Comparison of ENCODE assay signal across 42 mouse cellular contexts in genomic region chr11:115100741-115101140, GRCm38 (mm10). TPM values are rescaled to one million over a fixed set of nuclear protein-coding genes. Genes with fewer than 3 reads are reported as not detected.
A peak's percentile ranks its signal among the peaks of the same experiment; 100 is the strongest.
DNase-seq lines count a peak whose midpoint lies in the region; ATAC-seq lines count a peak whose summit lies in the region.
"Had no signal": no experiment of that assay in that cellular context is flagged by ENCODE, and none has a peak within 500 bp of the region (broad histone marks: within the 10 kb centered on the region; RNA-seq: fewer than 3 reads in every experiment).

No protein-coding gene starts in this region.

- no peaks in the 10 kb centered on the region for H3K36me3 ChIP-seq in embryonic facial prominence, embryonic 10.5 days (replicated peaks)
- no peaks in the 10 kb centered on the region for H3K36me3 ChIP-seq in limb, embryonic 11.5 days (ENCODE audit: control insufficient read depth, insufficient read depth, low read length)
- H3K36me3 ChIP-seq: embryonic facial prominence, embryonic 12.5 days; forebrain, embryonic 10.5 days; forebrain, embryonic 15.5 days; G1E; hindbrain, embryonic 15.5 days; limb, embryonic 13.5 days; neural tube, embryonic 15.5 days had no signal

- intact Hi-C loops in left cerebral cortex, postnatal 25 days (cut with DNase I), result no loop called here
- intact Hi-C loops in heart, postnatal 14 days (cut with DNase I), result no loop called here

- H3K27me3 ChIP-seq in embryonic facial prominence, embryonic 10.5 days (replicated peaks; ENCODE audit: low read depth, poor library complexity, severe bottlenecking), result no peaks in the 10 kb centered on the region
- no peaks in the 10 kb centered on the region for H3K27me3 ChIP-seq in limb, embryonic 11.5 days (ENCODE audit: control insufficient read depth, insufficient read depth, low read length)
- H3K27me3 ChIP-seq: embryonic facial prominence, embryonic 12.5 days; forebrain, embryonic 15.5 days; hindbrain, embryonic 15.5 days; neural tube, embryonic 15.5 days had no signal

- WGBS in embryonic facial prominence, embryonic 10.5 days, result 32% methylated on average over 7 of the region's 7 CpGs
- 9% methylated on average over 7 of the region's 7 CpGs for WGBS in limb, embryonic 11.5 days

- DNase-seq in embryo, embryonic 10 days (ENCODE audit: low spot score), result peak; percentile 40
- no peak for DNase-seq in embryo, embryonic 9.5 days (ENCODE audit: extremely low spot score)
- peak; percentile 65 for DNase-seq in NIH3T3 (ENCODE audit: low read depth)
- peak; percentile 51 for DNase-seq in embryonic facial prominence, embryonic 10.5 days (ENCODE audit: low spot score)
- peak; percentile 37 for DNase-seq in limb, embryonic 11.5 days (ENCODE audit: low spot score)
- DNase-seq in left cerebral cortex, postnatal 25 days (ENCODE audit: low spot score in 2 of 2), result no peak
- DNase-seq in urinary bladder, postnatal 4 days (ENCODE audit: low spot score in 2 of 2), result no peak
- no peak for DNase-seq in heart, postnatal 14 days
- DNase-seq: adrenal gland, postnatal 14 days; cerebellum, adult 11-12 months; cerebellum, postnatal 14 days; gastrocnemius, adult 2 months; gastrocnemius, postnatal 36 days; heart, adult 18-20 months; kidney, adult 18-20 months; kidney, postnatal 36 days; lung, postnatal 4 days; midbrain, embryonic 14.5 days; right cerebral cortex, adult 18-20 months; right cerebral cortex, postnatal 4 days; thymus, adult 18-20 months; thymus, postnatal 25 days had no signal

- no peak for ATAC-seq in limb, embryonic 11.5 days (ENCODE audit: insufficient number of reproducible peaks, low FRiP score, low TSS enrichment, low read depth)
- ATAC-seq: forebrain, embryonic 15.5 days; Patski had no signal

- H3K4me2 ChIP-seq in limb, embryonic 11.5 days (ENCODE audit: low read depth, severe bottlenecking), result no peak overlapping the region
- H3K4me2 ChIP-seq: embryonic facial prominence, embryonic 12.5 days; forebrain, embryonic 15.5 days; heart, embryonic 11.5 days; hindbrain, embryonic 15.5 days; limb, embryonic 13.5 days; liver, embryonic 11.5 days; neural tube, embryonic 15.5 days had no signal

- peaks cover 78% of the 10 kb centered on the region for H3K4me1 ChIP-seq in embryonic facial prominence, embryonic 10.5 days
- peaks cover 35% of the 10 kb centered on the region for H3K4me1 ChIP-seq in limb, embryonic 11.5 days (ENCODE audit: control insufficient read depth, insufficient read depth, low read length)
- H3K4me1 ChIP-seq: forebrain, embryonic 15.5 days; hindbrain, embryonic 15.5 days had no signal

- H3K27ac ChIP-seq in embryonic facial prominence, embryonic 10.5 days (replicated peaks), result 0 out of 2 replicates have a peak overlapping the region, but pooled peaks have one; percentile 55
- H3K27ac ChIP-seq in limb, embryonic 11.5 days (replicated peaks; ENCODE audit: low read depth, low read length), result no peak overlapping the region
- H3K27ac ChIP-seq: embryonic facial prominence, embryonic 12.5 days; forebrain, embryonic 10.5 days; forebrain, embryonic 15.5 days; gastrocnemius, adult 2 months; hindbrain, embryonic 15.5 days; layer of hippocampus, adult 2 months; limb, embryonic 13.5 days; neural tube, embryonic 15.5 days; stomach, postnatal 0 days had no signal

- H3K9me3 ChIP-seq in embryonic facial prominence, embryonic 10.5 days, result 0 out of 2 replicates have a peak, but pooled peaks cover 2% of the 10 kb centered on the region
- H3K9me3 ChIP-seq in limb, embryonic 11.5 days (ENCODE audit: control insufficient read depth, low read length), result no peaks in the 10 kb centered on the region
- H3K9me3 ChIP-seq: embryonic facial prominence, embryonic 12.5 days; forebrain, embryonic 10.5 days; forebrain, embryonic 15.5 days; hindbrain, embryonic 15.5 days; neural tube, embryonic 15.5 days had no signal

- H3K4me3 ChIP-seq in embryonic facial prominence, embryonic 10.5 days, result no peak overlapping the region
- no peak overlapping the region for H3K4me3 ChIP-seq in limb, embryonic 11.5 days (ENCODE audit: low read depth, low read length)
- H3K4me3 ChIP-seq: embryonic facial prominence, embryonic 12.5 days; forebrain, embryonic 10.5 days; forebrain, embryonic 15.5 days; gastrocnemius, adult 2 months; hindbrain, embryonic 15.5 days; layer of hippocampus, adult 2 months; limb, embryonic 13.5 days; megakaryocyte, embryonic 14.5 days; neural tube, embryonic 15.5 days had no signal

- H3K9ac ChIP-seq in limb, embryonic 11.5 days (ENCODE audit: low read length), result no peak overlapping the region
- H3K9ac ChIP-seq: embryonic facial prominence, embryonic 12.5 days; forebrain, embryonic 15.5 days; hindbrain, embryonic 15.5 days; limb, embryonic 13.5 days; neural tube, embryonic 15.5 days had no signal

RNA-seq across cellular contexts. Expression of gene Rab37, which starts 9.5 kb away (rescaled TPM):
- polyA plus RNA-seq in embryonic facial prominence, embryonic 10.5 days (2016; fragmentation: Nextera tagmentation; extraction: Ambion mirVana), result 1.2 and 2.2 TPM in 2 replicates
- polyA plus RNA-seq in limb, embryonic 11.5 days (2014; fragmentation: Nextera tagmentation; extraction: Ambion mirVana), result 1.1 and 1.2 TPM in 2 replicates
- under 1 TPM; 0.76 to 0.99 TPM for total RNA-seq in left cerebral cortex, postnatal 25 days (2021)
- 1 to 10 TPM in 1 of 2 experiments, under 1 TPM in 1; 1.00 to 1.3 TPM for total RNA-seq in heart, postnatal 14 days (2021)

RNA-seq across cellular contexts. Expression of gene Cd300lf, which starts 33.1 kb away (rescaled TPM):
- polyA plus RNA-seq in embryonic facial prominence, embryonic 10.5 days (2016; fragmentation: Nextera tagmentation; extraction: Ambion mirVana), result 0.19 TPM in 1 of 2 replicates, not detected in the other
- 0.19 TPM in 1 of 2 replicates, not detected in the other for polyA plus RNA-seq in limb, embryonic 11.5 days (2014; fragmentation: Nextera tagmentation; extraction: Ambion mirVana)
- under 1 TPM; 0.16 to 0.41 TPM for total RNA-seq in left cerebral cortex, postnatal 25 days (2021)
- under 1 TPM; 0.46 to 0.69 TPM for total RNA-seq in heart, postnatal 14 days (2021)
- total RNA-seq: gastrocnemius, postnatal 36 days had no signal
- polyA plus RNA-seq: forebrain, embryonic 15.5 days; G1E; midbrain, embryonic 14.5 days; Patski had no signal

RNA-seq across cellular contexts. Expression of gene Cd300e, which starts 38.8 kb away (rescaled TPM):
- not detected in 2 replicates for polyA plus RNA-seq in embryonic facial prominence, embryonic 10.5 days (2016; fragmentation: Nextera tagmentation; extraction: Ambion mirVana)
- not detected in 2 replicates for polyA plus RNA-seq in limb, embryonic 11.5 days (2014; fragmentation: Nextera tagmentation; extraction: Ambion mirVana)
- total RNA-seq in left cerebral cortex, postnatal 25 days (2021), result not detected
- under 1 TPM; 0.17 to 0.20 TPM for total RNA-seq in heart, postnatal 14 days (2021)
- total RNA-seq: G1E; gastrocnemius, adult 2 months; gastrocnemius, postnatal 36 days; hematopoietic stem cell, adult 5-6 weeks; layer of hippocampus, postnatal 25 days had no signal
- polyA plus RNA-seq: forebrain, embryonic 10.5 days; forebrain, embryonic 15.5 days; G1E; heart, embryonic 11.5 days; hindbrain, embryonic 15.5 days; kidney, embryonic 16.5 days; midbrain, embryonic 14.5 days; stomach, postnatal 0 days had no signal

RNA-seq across cellular contexts. Expression of gene Cd300ld3, which starts 52.5 kb away (rescaled TPM):
- not detected in 2 replicates for polyA plus RNA-seq in embryonic facial prominence, embryonic 10.5 days (2016; fragmentation: Nextera tagmentation; extraction: Ambion mirVana)
- polyA plus RNA-seq in limb, embryonic 11.5 days (2014; fragmentation: Nextera tagmentation; extraction: Ambion mirVana), result not detected in 2 replicates
- under 1 TPM in 1 of 2 experiments, not detected in 1; 0.60 TPM for total RNA-seq in left cerebral cortex, postnatal 25 days (2021)
- 1 to 10 TPM; 4.9 to 8.1 TPM for total RNA-seq in heart, postnatal 14 days (2021)
- total RNA-seq: adrenal gland, postnatal 14 days; hematopoietic stem cell, adult 5-6 weeks had no signal
- polyA plus RNA-seq: embryonic facial prominence, embryonic 12.5 days; forebrain, embryonic 10.5 days; forebrain, embryonic 15.5 days; G1E; heart, embryonic 11.5 days; heart, postnatal 0 days; hindbrain, embryonic 15.5 days; intestine, embryonic 14.5 days; kidney, embryonic 16.5 days; limb, embryonic 13.5 days; liver, embryonic 11.5 days; liver, embryonic 16.5 days; lung, embryonic 16.5 days; midbrain, embryonic 14.5 days; neural tube, embryonic 15.5 days; Patski; stomach, postnatal 0 days had no signal

Comparison
In these comparisons a context has a peak if more than half of its experiments do, and no peak if none do; other contexts are left out.
1. DNase-seq: peak in embryo, embryonic 10 days (single experiment), NIH3T3 (single experiment), embryonic facial prominence, embryonic 10.5 days (single experiment) and limb, embryonic 11.5 days (single experiment); none in embryo, embryonic 9.5 days (single experiment), left cerebral cortex, postnatal 25 days (0 of 2), urinary bladder, postnatal 4 days (0 of 2) and heart, postnatal 14 days (0 of 2).